Mouse (Mus musculus) cerebellum, adult 2 months (tissue): ENCODE measurements around the gene Slc39a2. TPM values are rescaled to one million over a fixed set of nuclear protein-coding genes. Genes with fewer than 3 reads are reported as not detected.
A peak's percentile ranks its signal among the peaks of the same experiment; 100 is the strongest.

Source experiments
- DNase-seq, 2 experiments: peaks; one replicate each; pipeline ENCODE4 v3.0.0; 2021
- H3K27ac ChIP-seq: fragments of 200-500 bp; 2 replicates; pipeline ENCODE4 v1.5.1; 2012; ENCODE audit warnings: low read length, control low read depth, inconsistent platforms; ENCODE audit not compliant: insufficient read depth
- H3K27me3 ChIP-seq: fragments of 200-500 bp; 2 replicates; pipeline ENCODE4 v1.6.1; 2012; ENCODE audit warnings: inconsistent platforms, mild to moderate bottlenecking, low read length, moderate library complexity; ENCODE audit not compliant: control insufficient read depth, insufficient read depth
- H3K4me1 ChIP-seq: fragments of 200-500 bp; 2 replicates; pipeline ENCODE4 v1.6.1; 2011; ENCODE audit warnings: low read length; ENCODE audit not compliant: control insufficient read depth, insufficient read depth
- H3K4me3 ChIP-seq: fragments of 200-500 bp; replicated peaks from 2 replicates; pipeline ENCODE3; 2011; ENCODE audit warnings: mild to moderate bottlenecking, low read depth, low read length, control low read depth; ENCODE audit not compliant: insufficient read depth
- CTCF ChIP-seq: fragments of 200-500 bp; IDR thresholded peaks from 2 replicates; pipeline ENCODE4 v1.5.1; 2011; ENCODE audit warnings: low read depth, mild to moderate bottlenecking, control low read depth, low read length, moderate library complexity, borderline replicate concordance; ENCODE audit not compliant: insufficient read depth
- POLR2A ChIP-seq: fragments of 200-500 bp; IDR thresholded peaks from 2 replicates; pipeline ENCODE4 v1.6.1; 2011; ENCODE audit warnings: low read length, control low read depth, borderline replicate concordance; ENCODE audit not compliant: insufficient read depth
- WGBS: fragments of 180-500 bp; shearing (Covaris S2); methylation state at CpG from one replicate; pipeline ENCODE4 v1.1.7; 2018; 5-methylcytosine and 5-hydroxymethylcytosine counted together
- polyA plus RNA-seq: library from polyadenylated mRNA; depleted of rRNA; stranded (reverse); fragments of >200 nt; gene quantifications from 2 replicates; pipeline ENCODE4 v1.2.3, GENCODE M21; 2012

Slc39a2 gene
- polyA plus RNA-seq, 1 experiment, result 13.8 TPM

DNA sequence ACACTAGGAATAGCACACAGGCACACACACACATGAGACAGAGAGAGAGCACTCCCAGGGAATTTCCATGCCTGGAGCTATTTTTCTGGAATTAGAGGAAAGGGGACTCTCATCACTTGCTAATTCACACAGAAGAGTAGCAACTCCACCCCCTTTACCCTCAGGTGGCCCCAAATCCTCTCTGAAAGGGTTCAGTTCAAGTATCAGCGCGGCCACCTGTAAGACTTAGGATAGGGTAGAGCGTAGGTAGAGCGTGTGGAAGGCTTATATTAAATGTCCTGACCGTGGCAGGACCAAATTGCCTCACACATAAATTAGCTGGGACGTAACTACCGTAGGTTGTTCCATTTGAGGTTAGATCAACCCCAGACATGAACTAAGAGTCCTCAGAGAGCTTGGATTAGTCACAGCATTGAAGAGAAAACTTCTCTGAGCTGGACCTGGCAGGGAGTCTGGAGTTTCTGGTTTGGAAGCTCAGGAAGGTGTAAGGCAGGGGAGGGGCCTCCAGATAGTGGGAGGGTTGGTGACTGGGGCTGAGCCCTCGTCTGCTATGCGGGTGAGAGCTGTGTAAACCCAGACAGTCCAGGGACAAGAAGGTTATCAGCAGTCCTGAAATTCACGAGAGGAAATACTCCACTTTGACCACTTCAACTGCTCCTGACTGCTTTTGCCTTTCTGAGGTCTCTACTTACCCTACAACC lies 555 bp downstream of the Slc39a2 start:
- 49% methylated on average over 10 of the region's 10 CpGs for WGBS
- DNase-seq, result no peak
- TF ChIP-seq POLR2A (no peak), CTCF (no peak)
- Histone ChIP-seq H3K4me1 (no peaks in the 10 kb centered on the region), H3K27me3 (no peaks in the 10 kb centered on the region), H3K27ac (no peak overlapping the region), H3K4me3 (no peak overlapping the region)

GRCm38 (mm10) chr14:51893809-51894208 lies 1.1 kb downstream of the Slc39a2 start:
- DNase-seq, result no peak
- Histone ChIP-seq H3K4me1 (no peaks in the 10 kb centered on the region), H3K4me3 (no peak overlapping the region), H3K27me3 (no peaks in the 10 kb centered on the region), H3K27ac (no peak overlapping the region)
- WGBS, result 70% methylated on average over 3 of the region's 3 CpGs
- TF ChIP-seq CTCF (no peak), POLR2A (no peak)

DNA sequence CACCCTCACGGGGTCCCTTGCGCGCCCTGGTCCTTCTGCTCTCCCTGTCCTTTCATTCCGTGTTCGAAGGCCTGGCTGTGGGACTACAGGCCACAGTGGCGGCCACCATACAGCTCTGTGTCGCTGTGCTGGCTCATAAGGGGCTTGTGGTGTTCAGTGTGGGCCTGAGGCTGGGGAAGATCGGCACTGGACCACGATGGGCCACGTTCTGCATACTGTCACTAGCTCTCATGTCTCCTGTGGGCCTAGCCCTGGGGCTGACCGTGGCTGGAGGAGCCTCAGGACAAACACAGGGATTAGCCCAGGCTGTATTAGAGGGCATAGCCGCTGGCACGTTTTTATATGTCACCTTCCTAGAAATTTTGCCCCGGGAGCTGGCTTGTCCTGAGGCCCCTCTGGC lies 2.4 kb downstream of the Slc39a2 start:
- TF ChIP-seq CTCF (no peak), POLR2A (no peak)
- 82% methylated on average over 14 of the region's 14 CpGs for WGBS
- no peaks in the 10 kb centered on the region for H3K4me1 ChIP-seq

DNA sequence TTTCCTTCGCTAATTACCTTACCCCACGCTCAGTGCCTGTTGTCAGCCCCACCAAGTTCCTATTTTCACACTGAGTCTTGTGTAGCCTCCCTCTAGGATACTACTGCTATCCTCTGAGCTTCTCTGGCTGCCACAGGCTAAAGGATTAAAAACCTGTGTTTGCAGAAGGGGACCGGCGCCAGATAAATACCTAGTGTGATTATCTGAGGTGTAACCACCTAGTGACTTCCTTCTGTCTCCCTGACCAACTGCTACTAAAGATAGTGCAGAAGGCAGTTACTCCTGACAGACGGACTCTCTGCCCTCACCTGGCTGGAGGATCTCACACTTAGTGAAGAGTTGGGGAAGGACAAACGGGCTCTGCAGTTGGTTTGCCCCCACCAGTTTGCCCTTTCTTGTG lies 3.3 kb downstream of the Slc39a2 start:
- WGBS, result 36% methylated on average over 6 of the region's 6 CpGs
- no peak overlapping the region for H3K4me3 ChIP-seq
- H3K27me3 ChIP-seq, result no peaks in the 10 kb centered on the region
- no peaks in the 10 kb centered on the region for H3K4me1 ChIP-seq
- no peak for TF ChIP-seq POLR2A
- H3K27ac ChIP-seq, result no peak overlapping the region
- peak; percentile 48 to 62 for DNase-seq

More for the DNA sequence above, 2.4 kb downstream of the Slc39a2 start:
- DNase-seq, result no peak
- H3K27me3 ChIP-seq, result no peaks in the 10 kb centered on the region
- H3K27ac ChIP-seq, result no peak overlapping the region
- no peak overlapping the region for H3K4me3 ChIP-seq

DNA sequence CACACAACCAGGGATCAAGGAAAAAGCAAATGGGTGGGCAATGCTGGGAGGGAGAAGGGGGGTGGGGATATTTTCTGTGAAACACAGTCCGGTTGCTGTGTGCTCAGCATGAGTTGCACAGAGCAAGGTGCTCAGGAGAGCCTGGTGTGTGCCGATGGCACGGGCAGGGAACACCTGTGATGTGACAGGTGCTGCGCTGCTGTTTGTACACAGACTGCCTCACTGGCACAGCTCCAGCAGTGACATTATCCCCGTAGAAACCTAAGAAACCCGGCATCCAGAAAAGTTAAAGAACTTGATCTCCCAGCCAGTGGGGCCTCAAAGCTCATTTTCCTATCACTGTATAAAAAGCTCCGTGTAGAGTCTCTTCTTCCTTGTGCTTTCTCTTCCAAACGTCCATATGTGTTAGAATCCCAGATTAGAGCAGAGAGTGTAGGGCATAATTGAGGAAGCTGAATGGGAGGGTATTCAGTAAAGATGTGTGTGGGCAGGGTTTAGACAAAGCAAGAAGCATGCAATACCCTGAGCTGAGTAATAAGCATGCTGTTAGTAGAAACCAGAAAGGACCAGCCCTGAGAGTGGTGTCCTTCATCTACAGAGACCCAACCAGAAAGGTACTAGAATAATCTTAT lies 4.0 kb downstream of the Slc39a2 start:
- Histone ChIP-seq H3K4me3 (no peak overlapping the region), H3K27me3 (no peaks in the 10 kb centered on the region), H3K4me1 (no peaks in the 10 kb centered on the region), H3K27ac (no peak overlapping the region)
- WGBS, result 30% methylated on average over 8 of the region's 8 CpGs
- TF ChIP-seq POLR2A (no peak), CTCF (no peak)
- DNase-seq, result no peak

GRCm38 (mm10) chr14:51899351-51899750 lies 6.7 kb downstream of the Slc39a2 start:
- 93% methylated on average over 1 of the region's 1 CpGs for WGBS
- TF ChIP-seq CTCF, result no peak
- H3K4me1 ChIP-seq, result no peaks in the 10 kb centered on the region

GRCm38 (mm10) chr14:51902806-51903710 lies 10.4 kb downstream of the Slc39a2 start:
- peak; percentile 66 to 81 for DNase-seq
- TF ChIP-seq POLR2A, result no peak
- TF ChIP-seq CTCF, result peak; percentile 94
- H3K27ac ChIP-seq, result no peak overlapping the region
- 0 out of 2 replicates have a peak, but pooled peaks cover 4% of the 10 kb centered on the region for H3K4me1 ChIP-seq
- H3K4me3 ChIP-seq, result no peak overlapping the region
- no peaks in the 10 kb centered on the region for H3K27me3 ChIP-seq
- 55% methylated on average over 9 of the region's 9 CpGs for WGBS

More at GRCm38 (mm10) chr14:51899351-51899750, 6.7 kb downstream of the Slc39a2 start:
- H3K27ac ChIP-seq, result no peak overlapping the region
- no peak overlapping the region for H3K4me3 ChIP-seq
- DNase-seq, result no peak
- no peaks in the 10 kb centered on the region for H3K27me3 ChIP-seq

DNA sequence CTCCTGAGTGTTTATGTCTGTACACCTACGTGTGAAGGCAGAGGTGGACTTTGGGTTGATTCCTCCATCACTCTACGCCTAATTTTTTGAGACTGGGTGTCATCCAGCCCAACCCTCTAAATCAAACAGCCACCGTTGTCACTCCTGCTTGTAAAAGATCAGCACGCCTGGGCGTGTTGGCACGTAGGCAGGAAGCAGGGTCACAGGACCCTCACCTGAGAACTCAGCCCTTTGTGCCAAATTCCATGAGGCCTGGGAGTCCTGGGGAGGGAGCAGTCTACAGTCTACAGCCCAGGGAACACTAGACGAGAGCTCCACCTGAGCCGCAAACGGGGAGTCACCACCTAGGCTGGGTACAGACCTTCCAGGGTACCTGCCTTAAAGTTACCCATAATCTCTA lies 11.1 kb downstream of the Slc39a2 start:
- no peak overlapping the region for H3K4me3 ChIP-seq
- DNase-seq, result no peak
- 0 out of 2 replicates have a peak, but pooled peaks cover 4% of the 10 kb centered on the region for H3K4me1 ChIP-seq
- WGBS, result 94% methylated on average over 9 of the region's 9 CpGs
- TF ChIP-seq POLR2A (no peak), CTCF (no peak)
- no peaks in the 10 kb centered on the region for H3K27me3 ChIP-seq
- no peak overlapping the region for H3K27ac ChIP-seq
